Mouse (Mus musculus): ENCODE measurements at regions not wholly inside any gene's neighbourhood (a gene's known extent, or its start where the extent isn't known, plus 50 kb on each side); places are given as distances from the start of the nearest gene placed in this dataset.
"Not testable (repeated sequence)": the region's sequence is repeated elsewhere in the genome, so short reads cannot be mapped to it uniquely, and the experiment has no call there.

DNA sequence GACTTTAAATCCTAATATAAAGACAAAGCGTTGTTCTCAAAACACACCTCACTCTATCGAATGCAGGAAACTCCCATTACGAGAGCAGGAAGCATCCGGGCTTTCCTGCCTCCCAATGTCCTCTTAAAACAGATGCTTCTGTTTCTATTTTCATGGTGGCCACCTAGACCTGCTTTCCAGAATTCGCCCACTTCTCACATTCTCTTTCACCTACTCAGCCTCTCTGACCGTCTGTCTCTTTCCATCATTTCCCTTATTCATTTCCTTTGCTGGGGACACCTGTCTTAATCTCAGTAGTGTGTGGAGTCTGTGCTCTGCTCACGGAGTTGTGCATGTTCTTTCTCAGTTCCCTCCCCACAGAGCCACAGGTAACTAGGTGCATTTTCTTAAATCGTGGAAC lies 240.3 kb downstream of the Fam198b start:
- Histone ChIP-seq H3K27ac (ENCODE audit: insufficient read depth, low read length) (no peak overlapping the region), H3K4me1 (ENCODE audit: control insufficient read depth, insufficient read depth, low read length) (no peaks in the 10 kb centered on the region), H3K4me3 (ENCODE audit: insufficient read depth, low read length) (no peak overlapping the region)
- no peak for TF ChIP-seq CTCF (IDR thresholded peaks at IDR 0.05; ENCODE audit: extremely low read depth, insufficient read depth, low read length)
- no peak for TF ChIP-seq POLR2A (IDR thresholded peaks at IDR 0.05; ENCODE audit: extremely low read depth, insufficient read depth, low read length)

DNA sequence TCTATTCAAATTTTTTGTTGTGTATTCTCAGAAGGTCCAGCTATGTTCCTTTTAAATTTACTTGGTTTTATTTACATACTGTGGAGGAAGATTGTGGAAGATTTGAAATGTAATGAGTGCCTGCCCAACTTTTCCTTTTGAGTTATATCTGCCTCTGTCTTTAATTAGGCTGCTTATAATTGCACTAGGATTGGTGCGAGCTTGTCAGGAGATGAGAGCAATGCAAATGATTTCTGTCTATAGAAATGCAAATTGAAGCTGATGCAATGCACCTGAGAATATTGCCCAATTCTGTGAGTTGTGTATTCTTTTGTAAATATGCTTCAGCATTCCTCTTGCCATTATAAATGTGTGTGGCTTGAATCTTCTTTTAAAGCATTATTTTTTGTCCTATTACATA lies 257.4 kb downstream of the Fam198b start:
- Histone ChIP-seq H3K27ac (ENCODE audit: insufficient read depth, low read length) (no peak overlapping the region), H3K4me3 (ENCODE audit: insufficient read depth, low read length) (no peak overlapping the region), H3K4me1 (ENCODE audit: control insufficient read depth, insufficient read depth, low read length) (no peaks in the 10 kb centered on the region)
- TF ChIP-seq POLR2A (IDR thresholded peaks at IDR 0.05; ENCODE audit: extremely low read depth, insufficient read depth, low read length) = no peak
- TF ChIP-seq CTCF (IDR thresholded peaks at IDR 0.05; ENCODE audit: extremely low read depth, insufficient read depth, low read length) = no peak

DNA sequence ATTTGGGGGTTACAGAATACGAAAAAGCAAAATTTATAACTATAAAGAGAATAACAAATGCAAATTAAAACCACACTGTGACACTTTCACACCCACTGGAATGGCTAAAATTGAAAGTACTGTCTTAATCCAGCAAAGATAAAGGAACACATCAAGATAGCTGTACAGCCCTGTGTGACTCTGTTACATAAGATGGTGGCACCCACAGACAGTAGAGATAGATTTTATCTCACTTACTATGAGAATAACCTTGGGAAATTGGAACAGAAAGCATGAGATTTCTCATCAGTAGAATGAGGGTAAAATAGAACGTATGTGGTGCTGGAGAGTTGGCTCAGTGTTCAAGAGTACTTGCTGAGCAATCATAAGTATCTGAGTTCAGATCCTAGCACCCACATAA lies 276.1 kb downstream of the Fam198b start:
- peak overlapping the region; percentile 52 for H3K27ac ChIP-seq (ENCODE audit: insufficient read depth, low read length)
- no peaks in the 10 kb centered on the region; the same call in 1 of the 2 replicates for H3K4me1 ChIP-seq (ENCODE audit: control insufficient read depth, insufficient read depth, low read length)
- no peak overlapping the region for H3K4me3 ChIP-seq (ENCODE audit: insufficient read depth, low read length)
- TF ChIP-seq CTCF (IDR thresholded peaks at IDR 0.05; ENCODE audit: extremely low read depth, insufficient read depth, low read length) = no peak
- TF ChIP-seq POLR2A (IDR thresholded peaks at IDR 0.05; ENCODE audit: extremely low read depth, insufficient read depth, low read length) = no peak

DNA sequence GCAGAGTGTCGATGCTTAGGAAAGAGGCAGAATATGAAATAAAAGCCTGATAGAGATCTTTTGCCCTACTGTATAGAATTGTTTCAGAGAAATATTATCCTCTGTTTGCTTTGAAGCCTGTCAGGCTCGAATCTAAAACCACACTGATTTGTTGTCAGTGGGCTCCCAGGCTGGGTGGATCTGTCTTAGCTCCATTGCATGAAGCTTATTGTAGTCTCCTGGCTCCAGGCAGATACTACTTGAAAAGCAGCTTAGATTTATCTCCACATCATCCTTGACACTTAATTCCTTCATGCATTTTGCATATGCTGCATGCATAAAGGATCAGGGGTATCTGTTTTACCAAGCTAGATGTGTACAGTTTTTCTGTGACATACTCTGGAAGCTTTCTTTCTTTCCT lies 297.4 kb downstream of the Fam198b start:
- Histone ChIP-seq H3K4me1 (ENCODE audit: control insufficient read depth, insufficient read depth, low read length) (no peaks in the 10 kb centered on the region; the same call in 1 of the 2 replicates), H3K27ac (ENCODE audit: insufficient read depth, low read length) (peak overlapping the region; percentile 37; the same call in 1 of the 2 replicates), H3K4me3 (ENCODE audit: insufficient read depth, low read length) (no peak overlapping the region)
- TF ChIP-seq POLR2A (IDR thresholded peaks at IDR 0.05; ENCODE audit: extremely low read depth, insufficient read depth, low read length) = no peak
- TF ChIP-seq CTCF (IDR thresholded peaks at IDR 0.05; ENCODE audit: extremely low read depth, insufficient read depth, low read length) = no peak

GRCm38 (mm10) chr3:80182161-80182560 lies 297.8 kb downstream of the Fam198b start:
- not testable (repeated sequence) for H3K27ac ChIP-seq (ENCODE audit: insufficient read depth, low read length); H3K4me1 ChIP-seq (ENCODE audit: control insufficient read depth, insufficient read depth, low read length); H3K4me3 ChIP-seq (ENCODE audit: insufficient read depth, low read length)

- Histone ChIP-seq H3K27ac (ENCODE audit: insufficient read depth, low read length) (no peak overlapping the region), H3K4me1 (ENCODE audit: control insufficient read depth, insufficient read depth, low read length) (no peaks in the 10 kb centered on the region; the same call in 1 of the 2 replicates), H3K4me3 (ENCODE audit: insufficient read depth, low read length) (no peak overlapping the region)
- no peak for TF ChIP-seq CTCF (IDR thresholded peaks at IDR 0.05; ENCODE audit: extremely low read depth, insufficient read depth, low read length)
- TF ChIP-seq POLR2A (IDR thresholded peaks at IDR 0.05; ENCODE audit: extremely low read depth, insufficient read depth, low read length) = no peak
These were observed 303.1 kb downstream of the Fam198b start for GRCm38 (mm10) chr3:80187406-80187805.

- Histone ChIP-seq H3K27ac (ENCODE audit: insufficient read depth, low read length) (no peak overlapping the region), H3K4me3 (ENCODE audit: insufficient read depth, low read length) (no peak overlapping the region), H3K4me1 (ENCODE audit: control insufficient read depth, insufficient read depth, low read length) (peaks cover 3% of the 10 kb centered on the region)
- TF ChIP-seq CTCF (IDR thresholded peaks at IDR 0.05; ENCODE audit: extremely low read depth, insufficient read depth, low read length) = no peak
- no peak for TF ChIP-seq POLR2A (IDR thresholded peaks at IDR 0.05; ENCODE audit: extremely low read depth, insufficient read depth, low read length)
These were observed 316.6 kb downstream of the Fam198b start for GRCm38 (mm10) chr3:80200904-80201303.

- Histone ChIP-seq H3K4me3 (ENCODE audit: insufficient read depth, low read length) (no peak overlapping the region), H3K27ac (ENCODE audit: insufficient read depth, low read length) (peak overlapping the region; percentile 97), H3K4me1 (ENCODE audit: control insufficient read depth, insufficient read depth, low read length) (peaks cover 10% of the 10 kb centered on the region)
- TF ChIP-seq POLR2A (IDR thresholded peaks at IDR 0.05; ENCODE audit: extremely low read depth, insufficient read depth, low read length) = no peak
- TF ChIP-seq CTCF (IDR thresholded peaks at IDR 0.05; ENCODE audit: extremely low read depth, insufficient read depth, low read length) = no peak
These were observed 320.5 kb downstream of the Fam198b start for GRCm38 (mm10) chr3:80204821-80205220.

DNA sequence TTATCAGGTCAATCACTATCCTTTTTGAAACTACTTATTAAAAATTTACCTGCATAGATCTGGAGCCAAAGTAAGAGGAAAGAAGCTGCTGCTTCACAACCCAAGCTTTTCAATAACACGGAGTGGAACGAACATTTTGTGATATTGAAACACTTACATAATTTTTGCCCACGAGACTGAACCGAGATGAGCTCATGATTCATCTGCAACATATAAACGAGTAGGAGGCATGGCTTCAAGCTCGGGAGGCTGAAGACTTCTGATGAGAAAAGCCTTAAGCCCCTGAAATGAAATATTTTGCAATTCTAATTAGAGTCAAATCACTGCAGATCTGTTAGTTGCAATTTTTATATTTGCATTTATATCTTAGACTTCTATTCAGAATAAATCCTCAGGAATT lies 321.0 kb downstream of the Fam198b start:
- no peak overlapping the region for H3K27ac ChIP-seq (ENCODE audit: insufficient read depth, low read length)
- H3K4me1 ChIP-seq (ENCODE audit: control insufficient read depth, insufficient read depth, low read length) = peaks cover 10% of the 10 kb centered on the region
- TF ChIP-seq POLR2A (IDR thresholded peaks at IDR 0.05; ENCODE audit: extremely low read depth, insufficient read depth, low read length) (0 out of 2 replicates have a peak, but pooled peaks have one; percentile 9), CTCF (IDR thresholded peaks at IDR 0.05; ENCODE audit: extremely low read depth, insufficient read depth, low read length) (no peak)
- no peak overlapping the region for H3K4me3 ChIP-seq (ENCODE audit: insufficient read depth, low read length)

GRCm38 (mm10) chr3:80207022-80207421 lies 322.7 kb downstream of the Fam198b start:
- no peak for TF ChIP-seq CTCF (IDR thresholded peaks at IDR 0.05; ENCODE audit: extremely low read depth, insufficient read depth, low read length)
- no peak for TF ChIP-seq POLR2A (IDR thresholded peaks at IDR 0.05; ENCODE audit: extremely low read depth, insufficient read depth, low read length)

More at GRCm38 (mm10) chr3:80207022-80207421, 322.7 kb downstream of the Fam198b start:
- peak overlapping the region; percentile 93; the same call in 1 of the 2 replicates for H3K27ac ChIP-seq (ENCODE audit: insufficient read depth, low read length)
- no peak overlapping the region for H3K4me3 ChIP-seq (ENCODE audit: insufficient read depth, low read length)
- H3K4me1 ChIP-seq (ENCODE audit: control insufficient read depth, insufficient read depth, low read length) = peaks cover 10% of the 10 kb centered on the region

Measured in cortical plate, adult 2 months (tissue).